Mouse (Mus musculus): ENCODE measurements around the gene Mst1.

Mst1 gene

DNA sequence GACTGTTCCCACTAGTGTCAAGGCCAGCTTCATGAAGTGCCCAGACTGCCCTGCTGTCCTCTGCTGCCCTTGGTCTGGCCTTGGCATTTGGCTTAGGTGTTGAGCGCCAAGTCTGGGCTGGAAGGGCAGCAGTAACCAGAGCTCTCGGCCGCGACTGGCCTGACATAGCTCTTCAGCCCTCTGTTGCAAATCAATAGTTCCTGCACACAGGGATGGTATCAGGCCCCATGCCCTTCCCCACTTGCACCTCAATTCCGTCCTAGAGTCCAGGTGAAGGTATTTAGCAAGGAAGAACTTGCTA lies 23.0 kb upstream of the Mst1 start:
- DNase-seq: no peak

DNA sequence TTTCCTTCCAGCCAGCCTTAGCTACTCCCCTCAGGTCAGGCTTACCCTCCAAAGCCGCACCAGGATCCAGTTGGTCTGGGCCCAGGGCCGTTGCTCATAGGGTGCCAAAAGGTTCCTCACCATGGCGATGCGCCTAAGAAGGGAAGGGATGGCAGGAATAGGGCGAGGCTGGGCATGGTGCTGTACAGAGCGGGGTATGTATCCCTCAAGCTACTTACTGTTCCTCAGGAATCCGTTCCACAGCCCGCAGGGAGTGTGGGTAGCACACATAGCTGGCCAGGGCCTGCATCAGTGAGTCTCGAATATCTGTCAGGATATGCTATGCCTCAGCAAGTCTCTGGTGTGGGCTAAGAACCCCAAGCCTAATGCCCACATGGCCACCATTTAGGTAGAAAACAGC lies 21.9 kb upstream of the Mst1 start:
- DNase-seq: no peak

DNA sequence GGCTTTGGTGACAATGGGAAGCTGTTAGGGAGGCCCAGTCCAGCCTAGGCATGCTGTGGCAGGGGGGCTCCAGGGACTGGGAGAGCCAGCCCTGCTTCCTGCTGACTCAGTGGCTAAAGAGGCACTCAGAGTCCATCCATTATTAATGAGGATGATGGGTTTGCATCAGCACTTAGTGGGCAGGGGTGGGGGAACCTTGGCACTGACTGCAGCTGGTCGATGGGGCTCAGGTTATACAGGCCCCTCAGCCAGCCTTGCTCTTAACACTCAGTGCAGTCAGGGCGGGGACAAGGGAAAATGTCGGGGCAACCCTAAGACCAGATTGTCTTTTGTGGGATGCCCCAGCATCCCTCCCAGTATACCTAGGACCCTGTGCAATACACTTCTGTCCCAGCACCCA lies 18.1 kb upstream of the Mst1 start:
- no peak for DNase-seq

DNA sequence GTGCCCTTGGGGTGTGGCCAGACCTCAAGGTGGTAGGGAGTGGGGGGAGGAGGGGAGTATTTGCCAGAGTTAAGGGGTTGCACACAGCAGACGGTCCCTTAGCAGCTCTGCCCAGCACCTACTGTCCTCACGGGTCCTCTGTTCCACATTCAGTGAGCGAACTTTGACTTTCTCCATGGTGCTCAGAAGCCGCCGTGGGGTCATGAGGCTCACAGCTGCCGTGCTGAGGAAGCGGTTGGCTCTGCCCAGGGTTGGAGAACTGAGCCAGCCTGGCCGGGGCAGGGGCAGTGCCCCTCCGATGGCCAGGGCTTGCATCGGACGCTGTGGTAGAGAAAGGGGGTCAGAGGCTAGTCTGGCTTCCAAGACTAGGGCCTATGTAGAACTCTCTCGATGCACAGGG lies 16.9 kb upstream of the Mst1 start:
- no peak for DNase-seq

DNA sequence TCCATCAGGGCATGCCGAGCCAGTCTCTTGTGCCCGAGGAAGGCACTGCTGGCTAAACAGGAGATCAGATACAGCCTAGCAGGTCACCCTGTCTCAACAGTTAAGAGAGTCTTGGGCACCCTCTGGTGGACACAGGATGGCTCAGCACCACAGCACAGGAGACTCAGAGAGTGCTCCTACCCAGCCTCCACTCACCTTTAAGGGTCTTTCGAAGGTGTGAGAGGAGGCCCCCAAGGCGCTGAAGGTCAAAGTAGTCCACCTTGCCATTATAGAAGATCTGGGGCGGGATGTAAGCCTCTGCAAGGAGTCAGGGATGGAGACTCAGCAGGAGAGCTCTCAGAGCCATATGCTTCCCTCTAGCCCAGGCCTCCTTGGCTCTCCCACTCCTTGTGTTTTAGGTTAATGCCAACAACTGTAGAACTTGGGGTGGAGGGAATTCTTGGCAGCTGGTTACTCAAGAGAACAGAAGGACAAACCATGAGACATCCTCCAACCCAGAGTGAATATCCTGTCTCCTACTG lies 14.7 kb upstream of the Mst1 start:
- peak; percentile 52 for DNase-seq

DNA sequence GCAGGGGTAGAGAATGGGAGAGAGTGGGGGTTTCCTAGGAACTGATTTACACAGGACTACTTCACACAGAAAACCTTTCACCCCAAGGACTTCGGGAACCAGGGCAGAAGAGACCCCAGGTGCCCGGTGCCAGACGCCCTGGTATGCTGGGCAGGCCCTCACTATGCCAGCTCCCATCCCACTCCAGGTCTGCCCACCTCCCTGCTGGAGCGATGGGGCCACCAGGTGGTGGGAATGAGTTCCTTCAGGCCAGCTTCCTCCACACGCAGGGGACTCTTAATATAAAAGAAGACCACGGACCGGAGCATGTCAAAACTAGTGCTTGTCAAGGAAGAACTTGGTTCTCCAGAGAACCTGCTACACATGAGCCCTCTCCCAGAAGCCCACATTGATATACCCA lies 13.0 kb upstream of the Mst1 start:
- DNase-seq: no peak

DNA sequence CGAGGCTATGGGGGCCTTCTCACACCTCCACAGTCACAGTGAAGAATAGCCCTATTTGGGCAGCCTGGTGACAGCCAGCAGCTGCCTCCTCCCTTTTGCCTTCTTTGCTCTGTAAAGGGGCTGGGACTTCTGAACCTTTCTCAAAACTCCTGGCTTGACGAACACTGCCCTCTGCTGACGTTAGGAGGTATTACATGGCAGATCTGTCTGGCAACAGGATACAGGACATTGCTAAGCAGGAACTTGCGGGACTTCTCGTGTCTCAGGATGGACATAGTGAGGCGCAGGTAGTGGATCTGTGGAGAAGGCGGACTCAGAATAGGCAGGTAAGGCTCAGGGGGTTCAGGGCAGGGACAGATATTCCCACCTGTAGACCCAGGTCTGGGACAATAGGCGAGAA lies 12.3 kb upstream of the Mst1 start:
- peak; percentile 79 for DNase-seq

DNA sequence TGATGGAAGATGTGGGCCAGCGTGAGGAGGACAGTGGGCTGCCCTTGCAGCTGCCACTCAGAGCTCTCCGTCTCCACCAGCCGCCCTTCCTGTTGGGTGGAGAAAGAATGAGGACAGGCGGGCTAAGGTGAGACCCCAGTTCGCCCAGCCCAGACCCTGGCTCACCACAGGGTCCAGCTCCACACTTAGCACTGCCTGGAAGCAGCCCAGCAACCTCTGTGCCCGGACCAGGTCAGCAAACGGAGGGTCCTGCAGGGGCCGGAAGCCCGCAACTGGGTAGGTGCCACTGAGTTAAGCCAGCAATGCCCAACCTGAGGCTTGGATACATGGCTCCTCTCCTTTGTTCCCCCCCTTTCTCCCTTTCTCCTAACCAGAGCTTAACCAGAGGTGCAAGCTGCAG lies 11.2 kb upstream of the Mst1 start:
- DNase-seq: no peak

DNA sequence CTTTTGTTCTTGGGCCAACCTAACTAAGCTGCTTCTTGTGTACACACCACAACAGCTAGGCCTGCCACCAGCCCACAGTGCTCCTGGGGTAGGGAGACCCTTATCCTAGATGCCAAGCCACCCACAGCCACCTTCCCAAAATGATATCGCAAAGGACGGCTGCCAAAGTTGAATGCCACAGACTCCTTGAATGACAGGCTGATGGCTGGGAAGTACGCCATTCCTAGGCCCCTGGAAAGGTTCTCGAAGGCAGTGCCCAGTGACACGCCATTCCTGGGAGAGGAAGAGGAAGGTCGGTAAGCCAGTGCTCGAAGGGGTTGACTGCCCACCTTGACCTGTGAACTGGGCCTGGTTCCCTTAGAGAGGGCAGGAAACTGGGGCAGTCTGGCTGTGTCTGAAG lies 10.7 kb upstream of the Mst1 start:
- no peak for DNase-seq

DNA sequence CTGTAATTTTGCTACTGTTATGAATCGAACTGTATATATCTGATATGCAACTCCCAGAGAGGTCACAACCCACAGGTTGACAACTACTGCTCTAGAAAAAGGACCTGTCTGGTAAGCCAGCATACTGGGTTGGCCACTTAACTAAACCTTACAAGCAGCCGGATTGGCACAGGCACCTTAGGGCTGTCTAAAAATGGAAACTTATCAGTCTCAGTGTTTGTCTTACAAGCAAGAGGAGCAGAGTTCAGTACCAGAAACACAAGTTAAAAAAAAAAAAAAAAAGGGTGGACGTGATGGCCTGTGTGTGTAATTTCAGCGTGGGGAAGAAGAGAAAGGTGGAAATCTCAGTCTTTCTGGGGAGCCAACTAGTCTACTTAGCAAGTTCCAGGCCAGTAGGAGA lies 8.4 kb upstream of the Mst1 start:
- no peak for DNase-seq

DNA sequence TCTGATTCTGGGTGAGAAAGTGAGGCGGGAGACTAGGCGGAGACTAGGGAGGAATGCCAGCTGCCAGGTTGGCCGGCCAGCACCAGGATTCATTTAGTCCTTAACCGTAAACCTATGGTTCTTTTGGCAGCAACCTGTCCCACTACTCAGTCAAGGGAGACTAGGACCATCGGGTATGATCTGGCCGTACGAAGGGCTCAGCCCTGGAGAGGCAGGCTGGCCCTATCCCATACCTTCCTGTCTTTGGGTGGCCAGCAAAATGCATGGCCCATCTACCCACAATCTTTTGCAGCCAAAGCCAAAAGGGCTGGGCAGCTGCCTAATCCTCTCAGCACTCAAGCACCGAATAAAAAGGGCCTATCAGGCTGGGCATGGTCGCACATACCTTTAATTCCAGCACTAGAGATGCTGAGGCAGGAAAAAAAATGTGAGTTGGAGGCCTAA lies 7.7 kb upstream of the Mst1 start:
- no peak for DNase-seq

DNA sequence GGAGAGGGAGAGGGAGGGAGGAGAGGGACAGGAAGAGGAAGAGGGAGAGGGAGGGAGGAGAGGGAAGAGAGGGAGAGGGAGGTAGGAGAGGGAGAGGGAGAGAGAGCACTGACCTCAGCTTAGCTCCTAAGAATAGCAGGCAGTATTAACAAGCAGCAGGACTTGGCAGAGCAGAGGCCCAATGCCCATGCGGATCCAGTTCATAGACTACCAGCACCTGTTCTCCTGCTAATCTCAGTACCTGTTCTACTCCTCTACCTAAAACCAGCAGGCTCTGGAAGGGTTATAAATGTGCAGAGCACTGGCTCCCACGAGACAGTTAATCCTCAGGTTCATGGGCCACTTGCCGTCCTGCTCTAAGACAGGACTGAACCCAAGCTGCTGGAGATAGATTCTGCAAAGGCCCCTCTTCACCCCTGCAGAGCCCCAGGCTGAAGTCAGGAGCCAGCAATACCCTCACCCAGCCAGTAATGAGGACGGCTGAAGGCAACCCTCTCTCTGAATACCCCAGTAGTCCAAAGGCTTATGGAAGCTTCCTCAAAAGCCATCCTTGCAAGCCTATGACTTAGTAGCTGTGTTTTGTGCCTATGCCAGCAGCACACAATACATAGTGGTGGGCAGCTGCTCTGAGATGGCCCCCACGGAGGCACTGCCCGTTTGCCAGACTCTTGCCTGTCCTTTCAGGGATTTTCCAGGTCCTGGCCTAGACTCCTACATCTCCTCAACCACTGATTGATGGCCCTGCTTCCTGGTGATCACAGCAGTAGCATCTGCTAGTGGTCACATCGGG lies 6.9 kb upstream of the Mst1 start:
- no peak for DNase-seq

DNA sequence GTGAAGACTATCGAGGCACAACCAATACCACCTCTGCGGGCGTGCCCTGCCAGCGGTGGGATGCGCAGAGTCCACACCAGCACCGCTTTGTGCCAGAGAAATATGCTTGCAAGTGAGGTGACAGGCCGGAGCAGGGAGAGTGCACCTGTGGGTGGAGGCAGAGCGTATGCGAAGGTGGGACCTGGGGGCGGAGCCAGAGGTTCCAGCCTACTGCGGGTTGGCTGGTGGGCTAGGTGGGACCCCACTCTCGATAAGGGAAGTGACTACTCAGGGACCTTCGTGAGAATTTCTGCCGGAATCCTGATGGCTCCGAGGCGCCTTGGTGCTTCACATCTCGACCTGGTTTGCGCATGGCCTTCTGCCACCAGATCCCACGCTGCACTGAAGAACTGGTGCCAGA lies 2.3 kb downstream of the Mst1 start:
- DNase-seq: no peak

DNA sequence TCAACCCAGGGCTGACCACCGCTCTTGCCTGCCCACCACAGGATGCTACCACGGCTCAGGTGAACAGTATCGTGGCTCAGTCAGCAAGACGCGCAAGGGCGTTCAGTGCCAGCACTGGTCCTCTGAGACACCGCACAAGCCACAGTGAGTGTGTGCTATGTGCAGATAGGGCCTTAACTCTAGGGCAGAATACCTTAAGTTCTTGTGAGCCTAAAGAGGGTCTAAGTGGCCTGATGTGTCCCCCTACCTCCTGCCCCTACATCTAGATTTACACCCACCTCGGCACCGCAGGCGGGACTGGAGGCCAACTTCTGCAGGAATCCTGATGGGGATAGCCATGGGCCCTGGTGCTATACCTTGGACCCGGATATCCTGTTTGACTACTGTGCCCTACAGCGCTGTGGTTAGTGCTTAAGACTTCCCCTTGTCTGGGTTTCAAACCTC lies 2.8 kb downstream of the Mst1 start, which contains the start of gene Rnf123:
TSS of gene Rnf123 (minus strand) at position 359 of the 444 bp plus-strand sequence.
- DNase-seq: no peak

DNA sequence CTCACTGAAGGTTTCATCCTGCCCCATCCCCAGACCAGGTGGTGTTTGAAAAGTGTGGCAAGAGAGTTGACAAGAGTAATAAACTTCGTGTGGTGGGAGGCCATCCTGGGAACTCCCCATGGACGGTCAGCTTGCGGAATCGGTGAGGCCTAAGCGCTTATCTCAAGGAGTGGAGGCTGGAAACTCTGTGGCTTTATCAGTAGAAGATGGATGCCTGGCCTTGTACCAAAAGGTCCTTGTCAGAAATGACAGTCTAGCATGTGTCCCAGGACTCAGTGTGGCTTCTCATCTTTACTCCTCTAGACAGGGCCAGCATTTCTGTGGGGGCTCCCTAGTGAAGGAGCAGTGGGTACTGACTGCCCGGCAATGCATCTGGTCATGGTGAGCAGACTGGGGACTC lies 3.3 kb downstream of the Mst1 start:
- DNase-seq: no peak

DNA sequence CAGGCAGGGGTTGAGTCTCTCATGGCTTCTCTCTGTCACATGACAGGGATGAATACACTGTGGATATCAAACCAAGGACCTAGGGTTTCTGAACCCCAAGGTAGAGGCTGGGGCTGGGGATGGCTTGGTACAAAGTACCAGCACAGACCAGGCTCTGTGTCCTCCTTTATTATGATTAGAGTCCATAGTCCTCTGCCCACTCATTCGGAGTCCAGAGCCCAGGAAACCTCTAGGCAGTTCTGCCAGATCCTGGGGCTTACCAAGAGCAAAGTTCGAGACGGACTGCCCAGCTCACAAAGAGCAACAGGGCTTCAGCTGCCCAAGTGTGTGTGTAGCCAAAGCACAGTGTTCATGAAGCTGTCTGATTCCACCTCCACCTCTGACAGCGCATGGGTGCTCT lies 5.0 kb downstream of the Mst1 start:
- DNase-seq: no peak

DNA sequence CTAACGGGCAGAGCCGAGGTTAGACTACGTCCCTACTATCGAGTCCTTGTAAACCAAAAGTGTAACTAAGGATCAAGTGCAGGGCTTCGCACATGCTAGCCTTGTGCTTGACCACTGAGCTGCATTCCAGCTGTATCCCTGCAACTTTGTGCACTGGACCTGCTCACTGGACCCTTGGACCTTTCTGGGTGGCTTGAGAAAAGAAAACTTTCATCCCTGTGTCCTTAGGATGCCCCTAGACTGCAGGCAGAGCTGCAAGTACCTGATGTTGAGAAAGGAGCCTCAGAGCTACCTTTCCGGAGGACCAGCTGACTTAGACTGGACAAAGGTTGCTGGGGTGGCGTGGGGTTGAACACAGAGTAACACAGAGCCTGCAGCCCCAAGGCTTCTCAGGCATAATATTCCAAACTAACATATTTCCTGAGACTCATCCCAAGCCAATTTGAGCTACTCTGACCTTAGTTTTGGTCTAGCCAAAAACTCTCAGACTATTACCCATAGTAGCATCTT lies 10.4 kb downstream of the Mst1 start:
- DNase-seq: no peak

DNA sequence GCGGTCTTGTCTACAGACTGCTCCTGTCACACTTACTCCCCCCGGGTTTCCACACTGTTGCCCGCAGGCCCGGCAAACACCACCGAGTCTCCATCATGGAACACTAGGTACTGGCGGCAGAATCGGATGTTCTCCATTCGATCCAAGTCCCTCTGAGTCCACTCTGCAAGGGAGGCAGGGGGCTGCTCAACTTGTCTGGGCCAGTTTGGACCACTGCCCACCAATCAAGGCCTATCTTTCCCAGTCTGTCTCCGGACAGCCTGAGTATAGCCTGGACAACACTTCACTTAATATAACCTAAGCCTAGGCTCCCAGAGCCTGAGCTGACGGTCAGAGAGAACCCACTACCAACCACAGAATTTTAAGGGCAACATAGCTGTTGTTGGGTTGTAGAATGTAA lies 13.3 kb downstream of the Mst1 start:
- no peak for DNase-seq

DNA sequence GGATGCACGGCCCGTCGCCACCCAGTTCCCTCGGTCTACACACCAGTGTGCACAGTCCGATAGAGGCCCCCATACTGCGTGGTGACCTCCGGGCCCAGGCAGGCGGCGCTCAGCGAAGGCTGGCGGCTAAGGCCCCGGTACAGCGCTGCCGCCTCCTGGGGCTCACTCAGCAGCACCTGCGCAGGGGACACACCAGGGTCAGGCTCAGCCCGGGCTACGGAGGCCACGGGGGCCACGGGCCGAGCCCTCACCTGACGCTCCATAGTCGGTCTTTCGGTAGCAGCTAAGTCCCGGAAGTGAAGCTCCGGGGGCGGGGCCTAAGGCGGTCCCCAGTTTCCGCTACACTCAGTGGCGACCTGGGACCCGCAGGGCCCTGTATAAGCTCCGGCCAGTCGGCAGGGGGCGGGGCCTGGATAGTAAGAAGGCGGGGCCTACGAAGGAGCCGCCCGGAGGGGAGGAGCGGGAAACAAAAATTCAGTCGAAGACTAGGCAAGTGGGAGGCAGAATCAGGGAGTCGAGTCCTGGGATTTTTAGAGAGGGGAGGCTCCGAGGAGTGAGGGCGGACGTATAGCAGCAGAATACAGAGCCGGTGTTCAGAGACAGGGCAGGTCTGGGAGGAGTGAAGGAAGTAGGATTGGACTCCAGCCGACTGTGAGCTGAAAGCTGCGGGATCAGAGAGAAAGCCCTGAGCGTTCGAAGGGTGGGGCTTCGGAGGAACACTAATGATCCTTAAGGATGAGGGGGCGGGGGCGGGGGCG lies 14.1 kb downstream of the Mst1 start, which contains the start of gene Apeh:
TSS of gene Apeh (minus strand) at position 423 of the 758 bp plus-strand sequence.
- peak; percentile 85 for DNase-seq

DNA sequence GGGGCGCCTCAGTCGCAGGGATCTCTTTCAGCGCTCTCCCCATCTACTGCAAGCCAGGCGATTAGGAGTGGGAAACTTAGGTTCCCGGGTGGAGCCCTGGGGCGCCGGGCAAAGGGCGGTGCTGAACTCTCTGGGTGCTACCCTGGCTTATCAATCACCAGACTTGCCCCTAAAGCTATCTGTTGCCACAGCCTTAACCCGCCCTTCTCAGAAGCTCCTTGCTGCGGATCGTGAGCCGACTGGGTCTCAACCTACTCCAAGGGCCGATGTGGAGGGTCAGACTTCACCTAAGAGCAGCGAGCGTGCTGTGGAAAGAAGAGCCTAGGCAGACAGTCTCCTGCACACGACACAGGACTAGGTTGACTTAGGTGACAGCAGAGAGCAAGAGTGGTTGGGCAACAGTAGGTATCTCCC lies 14.8 kb downstream of the Mst1 start:
- no peak for DNase-seq

DNA sequence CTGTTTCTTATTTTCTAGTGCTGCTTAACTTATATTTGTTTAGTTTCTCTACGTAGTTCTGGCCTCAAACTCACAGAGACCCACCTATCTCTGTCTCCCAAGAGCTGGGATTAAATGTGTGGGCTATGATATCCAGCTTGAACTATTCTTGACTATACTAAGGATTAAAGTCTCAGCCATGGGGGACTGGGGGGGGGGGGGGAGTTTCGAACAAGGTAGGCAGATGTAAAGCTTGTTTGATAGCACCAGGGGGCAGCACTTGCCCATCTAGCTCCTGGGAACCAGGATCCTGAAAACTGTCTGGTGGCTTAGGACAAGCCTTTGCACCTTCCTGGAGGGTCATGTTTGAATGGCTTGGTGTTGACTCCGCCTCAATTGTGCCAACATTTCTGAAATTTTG lies 15.3 kb downstream of the Mst1 start:
- DNase-seq: peak; percentile 62

DNA sequence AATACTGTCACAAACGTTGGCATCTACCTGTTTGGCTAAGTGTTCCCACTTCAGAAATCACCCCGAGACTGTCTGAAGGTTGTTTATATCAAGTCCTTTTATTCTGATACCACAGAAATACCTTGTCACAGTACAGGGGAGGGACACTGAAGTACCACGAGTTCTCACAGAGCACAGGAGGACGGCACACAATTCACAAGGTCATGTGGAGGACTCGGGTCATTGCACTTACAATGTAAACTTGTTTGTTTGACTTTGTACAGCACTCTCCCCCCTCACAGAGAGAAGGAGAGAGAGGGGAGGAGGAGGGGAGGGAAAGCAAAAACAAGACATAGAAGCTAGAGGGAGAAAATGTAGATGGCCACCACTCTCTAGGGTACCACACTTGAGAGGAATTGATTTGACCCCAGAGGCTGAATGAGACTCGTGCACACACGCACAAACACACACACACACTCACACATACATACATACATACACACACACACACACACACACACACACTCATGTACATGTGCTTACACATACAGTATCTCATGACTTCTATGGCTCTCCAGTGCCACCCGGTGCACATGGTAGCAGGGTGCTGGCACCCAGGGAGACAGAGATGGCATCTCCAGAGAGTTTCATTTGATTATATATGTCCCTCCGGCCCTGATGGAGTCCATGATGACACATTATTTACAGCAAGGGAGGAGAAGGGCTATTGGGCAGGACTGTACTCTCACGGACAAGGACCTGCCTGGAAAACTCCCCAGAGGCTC lies 15.9 kb downstream of the Mst1 start:
- no peak for DNase-seq

DNA sequence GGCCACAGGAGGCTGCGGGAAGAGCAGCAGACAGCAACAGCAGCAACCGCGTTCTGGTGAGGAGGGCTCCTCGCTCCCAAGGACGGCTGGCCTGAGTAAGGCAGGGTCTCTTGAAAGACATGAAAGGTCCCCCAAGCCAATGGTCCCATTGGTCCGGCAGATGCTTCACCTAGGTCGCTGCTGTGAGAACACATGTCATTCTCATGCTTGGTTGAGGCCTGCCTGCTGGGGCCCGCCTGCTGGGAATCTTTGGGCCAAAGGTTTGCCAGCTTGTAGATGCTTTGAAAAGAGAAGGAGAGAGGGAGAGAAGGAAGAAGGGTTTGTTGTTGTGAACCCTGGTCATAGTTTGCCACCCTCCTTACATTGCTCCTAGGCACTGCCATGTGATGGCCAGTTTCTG lies 19.4 kb downstream of the Mst1 start:
- DNase-seq: no peak
